Mouse (Mus musculus) mature B cell (primary cell): Measurements from ENCODE around the gene Cluap1.

Source experiments
- in situ Hi-C: fragments of 300-500 bp; cut with MboI; formaldehyde crosslinking; loops from 2 replicates; pipeline ENCODE4 v1.14.3; 2019

Gene Cluap1

DNA sequence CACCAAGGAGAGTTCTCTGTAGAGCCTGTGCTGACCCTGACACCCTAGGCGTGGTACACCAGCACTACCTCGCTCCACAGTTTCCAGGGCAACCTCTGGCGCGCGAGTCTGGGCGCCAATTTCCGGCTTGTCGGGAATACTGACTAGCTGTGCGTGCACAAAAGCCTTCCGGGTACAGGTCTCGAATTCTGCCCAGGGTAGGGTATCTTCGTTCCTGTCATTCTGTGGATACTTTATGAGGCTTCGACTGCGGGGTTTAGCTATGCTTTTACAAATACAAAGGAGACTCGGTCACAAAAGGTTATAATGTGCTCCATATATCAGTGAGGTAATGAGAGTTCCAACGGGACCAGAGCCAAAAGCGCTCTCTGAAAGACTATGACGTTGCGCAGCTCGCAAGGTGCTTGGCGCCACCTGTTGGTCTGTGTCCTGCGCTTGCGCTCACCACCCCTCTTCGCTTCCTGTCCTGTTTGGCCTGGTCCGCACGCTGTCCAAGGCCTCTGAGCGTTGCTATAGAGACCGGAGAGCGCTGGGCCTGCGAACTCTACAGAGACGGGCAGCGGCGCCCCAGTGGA, at the start of gene Cluap1, which contains the start of gene 1700037C18Rik:
TSS of gene Cluap1 (plus strand) at position 265 of the 575 bp plus-strand sequence.
TSS of gene 1700037C18Rik (minus strand) at position 153 of the 575 bp plus-strand sequence.
- in situ Hi-C loops = no loop called here

DNA sequence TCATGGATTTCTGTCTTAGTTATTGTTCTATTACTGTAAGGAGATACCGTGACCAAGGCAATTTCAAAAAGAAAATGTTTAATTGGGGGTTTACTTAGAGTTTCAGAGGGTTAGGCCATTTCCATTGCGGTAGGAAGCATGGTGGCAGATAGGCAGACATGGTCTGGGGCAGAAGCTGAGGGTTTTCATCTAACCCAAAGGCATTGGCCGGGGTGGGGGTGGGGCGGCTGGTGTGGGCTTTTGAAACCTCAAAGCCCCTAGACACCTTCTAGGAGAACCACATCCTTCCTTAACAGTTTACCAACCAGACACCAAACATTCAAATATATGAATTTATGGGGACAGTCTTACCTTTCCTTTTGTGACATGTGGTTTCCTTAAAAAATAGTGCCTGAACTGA, 49.3 kb upstream of the Cluap1 start:
- in situ Hi-C loops = no loop called here

DNA sequence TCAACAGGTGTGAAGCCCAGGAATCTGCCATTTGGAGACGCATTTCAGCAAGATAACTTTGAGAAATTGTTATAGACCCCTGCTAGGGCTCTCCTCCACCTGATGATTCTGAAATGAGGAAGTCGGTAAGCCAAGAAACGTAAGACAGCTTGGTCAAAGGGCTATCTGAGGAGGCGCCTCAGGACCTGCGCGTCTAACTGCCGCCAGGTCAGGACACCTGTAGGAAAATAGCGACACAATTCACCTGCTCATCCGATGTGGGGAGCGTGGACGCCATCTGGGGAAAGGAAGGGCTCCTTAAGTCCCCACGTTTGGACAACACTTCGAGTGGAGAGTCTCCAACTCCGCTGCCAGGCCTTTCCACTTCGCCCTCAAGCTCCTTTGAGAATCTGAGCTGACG, 36.8 kb upstream of the Cluap1 start:
- in situ Hi-C loops = no loop called here

DNA sequence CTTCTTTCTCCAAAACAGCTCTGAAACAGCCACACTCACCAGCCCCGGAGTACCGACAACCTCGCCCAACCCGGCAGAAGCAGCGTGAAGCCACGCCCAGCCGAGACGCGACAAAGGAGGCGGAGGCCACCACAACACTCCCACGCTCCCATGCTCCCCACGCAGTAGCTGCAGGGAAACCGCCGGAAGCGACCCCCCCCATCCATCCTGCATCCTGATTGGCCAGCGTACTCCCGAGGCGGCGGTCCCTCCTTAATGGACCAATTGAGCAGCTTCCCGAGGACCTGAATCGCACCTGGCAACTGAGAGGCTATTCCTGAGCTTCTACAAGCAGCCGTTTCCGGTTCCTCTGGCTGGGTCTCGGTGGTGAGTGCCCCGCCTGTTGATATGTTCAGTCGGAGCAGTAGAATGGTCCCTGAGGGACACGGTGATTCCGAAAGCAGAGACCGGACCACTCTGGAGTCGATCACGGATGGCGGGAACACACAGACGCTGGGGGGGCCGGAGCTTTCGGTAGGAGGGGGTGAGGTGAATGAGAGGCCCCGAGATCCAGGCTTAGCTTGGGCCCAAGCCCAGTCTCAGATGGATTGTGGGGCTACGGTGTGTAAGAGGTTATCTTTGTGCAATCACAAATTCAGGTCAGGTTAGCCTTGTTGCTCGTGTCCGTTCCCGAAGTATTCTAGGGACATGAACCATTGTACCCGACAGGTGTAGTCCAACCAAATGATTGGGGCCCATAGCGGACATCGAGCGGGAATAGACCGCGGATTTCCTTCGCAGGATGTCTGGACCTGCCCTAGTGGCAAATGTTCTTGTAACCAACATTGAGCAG, 36.2 kb upstream of the Cluap1 start, which contains the start of gene Naa60:
TSS of gene Naa60 (plus strand) at position 160 of the 832 bp plus-strand sequence.
- in situ Hi-C loops = no loop called here

DNA sequence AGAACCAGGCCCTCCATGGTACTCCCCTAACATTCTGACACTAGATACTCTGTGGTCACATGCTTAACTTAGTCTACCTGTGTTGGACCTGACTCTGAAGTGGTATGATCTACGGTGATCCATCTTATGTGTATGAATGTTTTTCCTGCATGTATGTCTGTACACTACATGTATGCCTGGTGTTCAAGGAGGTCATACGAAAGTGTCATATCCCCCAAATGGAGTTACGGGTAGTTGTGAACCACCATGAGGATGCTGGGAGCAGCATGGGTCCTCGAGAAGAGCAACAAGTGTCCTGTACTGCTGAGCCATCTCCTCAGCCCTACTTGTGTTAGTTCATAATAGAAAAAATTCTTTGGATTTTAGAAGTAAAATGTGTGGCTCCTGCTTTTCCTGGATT, 32.3 kb upstream of the Cluap1 start:
- in situ Hi-C loops = no loop called here

DNA sequence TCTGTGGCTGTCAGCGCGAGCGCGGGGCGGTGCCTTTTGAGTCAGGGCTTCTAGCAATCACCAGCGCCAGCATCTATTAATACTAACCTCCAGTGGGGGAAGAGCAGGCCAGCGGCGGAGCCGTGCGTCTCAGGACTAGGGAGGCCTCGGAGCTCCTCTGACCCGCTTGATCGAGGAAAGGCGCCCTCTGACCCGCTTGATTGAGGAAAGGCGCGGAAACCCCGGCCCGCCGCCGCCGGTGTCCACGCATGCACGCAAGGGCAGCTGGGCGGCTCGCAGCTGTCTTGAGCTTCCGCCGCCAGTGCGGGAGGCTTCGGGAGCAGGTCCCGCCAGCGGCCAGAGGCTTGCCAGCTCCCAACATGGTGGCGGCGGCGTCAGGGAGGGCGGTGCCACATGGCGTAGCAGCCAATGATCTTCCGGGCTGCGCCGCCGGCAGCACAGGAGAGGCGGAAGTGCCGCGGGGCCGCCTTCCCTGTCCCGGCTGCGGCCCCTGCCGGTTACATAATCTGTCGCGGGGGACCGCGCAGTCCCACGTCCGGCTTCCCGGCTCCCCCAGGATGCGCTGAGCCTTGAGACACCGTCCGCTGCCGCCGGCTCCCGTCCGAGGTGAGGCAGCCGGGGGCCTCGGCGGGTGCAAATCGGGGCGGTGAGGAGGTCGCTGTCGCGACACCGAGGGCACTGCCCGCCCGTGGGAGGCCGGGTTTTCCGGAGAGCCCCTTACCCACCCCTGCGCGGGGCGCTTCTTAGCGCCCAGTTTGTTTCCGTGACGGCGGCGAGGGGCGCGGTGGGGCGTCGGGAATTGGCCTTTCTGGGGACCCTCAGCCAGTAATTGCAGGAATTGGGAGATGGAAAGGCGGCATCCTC, 24.2 kb upstream of the Cluap1 start, which contains the start of the genes Zfp597 and Gm20695:
TSS of gene Zfp597 (minus strand) at position 361 of the 864 bp plus-strand sequence.
TSS of gene Gm20695 (plus strand) at position 448 of the 864 bp plus-strand sequence.
- in situ Hi-C loops = loop anchor here (5.0 kb wide), 1 partner anchor 37 kb away; the partner anchor contains the start of gene Zfp174

DNA sequence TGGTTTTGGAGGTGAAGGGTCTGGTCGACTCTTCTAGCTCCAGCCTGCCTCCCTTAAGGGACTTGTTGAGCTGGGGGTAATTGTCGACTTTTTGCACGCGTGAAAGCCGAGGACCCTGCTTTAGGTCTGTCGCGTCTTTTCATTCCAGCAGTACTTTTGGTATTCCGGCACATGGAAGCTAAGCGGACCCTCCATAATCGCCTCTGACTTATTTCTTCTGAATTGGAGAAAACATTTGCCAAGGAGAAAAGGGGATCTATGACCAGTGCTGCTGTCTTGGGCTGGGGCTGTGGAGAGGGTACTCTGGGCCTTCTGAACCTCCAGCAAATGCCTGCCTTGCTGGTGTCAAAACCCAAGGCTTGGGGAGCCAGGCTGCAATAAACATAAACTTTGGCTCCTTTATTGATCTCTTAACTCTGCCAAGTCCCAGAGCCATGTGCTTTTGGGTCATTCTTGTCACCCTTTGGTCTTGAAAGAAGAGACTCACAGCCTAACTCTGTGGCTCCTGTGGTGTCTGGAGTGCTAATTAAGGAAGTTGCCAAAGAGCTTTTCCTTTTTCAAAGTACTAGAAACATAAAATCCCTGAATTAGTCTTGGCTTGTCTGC, 23.4 kb upstream of the Cluap1 start:
- in situ Hi-C loops = no loop called here

DNA sequence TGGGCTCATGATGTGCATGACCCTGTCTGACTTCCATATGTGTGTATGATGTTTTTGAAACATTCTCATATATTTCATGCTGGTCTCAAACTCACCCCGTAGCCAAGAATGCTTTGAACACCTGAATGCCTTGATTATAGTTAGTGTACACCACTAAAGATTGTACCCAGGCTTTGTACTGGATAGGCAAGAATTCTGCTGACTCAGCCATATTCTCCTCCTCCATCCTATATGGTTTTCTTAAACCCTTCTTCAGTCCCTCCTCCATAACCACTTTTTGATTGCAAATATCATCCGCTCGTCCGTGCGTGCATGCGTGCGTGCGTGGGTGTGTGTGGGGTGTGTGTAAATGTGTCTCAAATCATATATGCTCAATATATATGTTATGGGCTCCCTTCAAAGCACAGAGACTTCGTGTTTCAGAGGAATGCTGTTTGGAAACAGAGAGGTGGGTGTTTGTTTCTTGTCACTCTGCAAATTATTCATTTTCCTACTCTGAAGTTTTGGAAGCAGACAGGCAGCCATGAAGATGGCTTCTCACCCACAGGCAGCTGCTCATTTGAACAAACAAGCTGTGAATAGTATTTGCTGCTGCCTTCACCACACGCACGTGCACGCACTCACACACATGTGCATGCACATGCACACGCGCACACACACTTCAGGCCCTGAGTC, 16.8 kb upstream of the Cluap1 start:
- in situ Hi-C loops = no loop called here

DNA sequence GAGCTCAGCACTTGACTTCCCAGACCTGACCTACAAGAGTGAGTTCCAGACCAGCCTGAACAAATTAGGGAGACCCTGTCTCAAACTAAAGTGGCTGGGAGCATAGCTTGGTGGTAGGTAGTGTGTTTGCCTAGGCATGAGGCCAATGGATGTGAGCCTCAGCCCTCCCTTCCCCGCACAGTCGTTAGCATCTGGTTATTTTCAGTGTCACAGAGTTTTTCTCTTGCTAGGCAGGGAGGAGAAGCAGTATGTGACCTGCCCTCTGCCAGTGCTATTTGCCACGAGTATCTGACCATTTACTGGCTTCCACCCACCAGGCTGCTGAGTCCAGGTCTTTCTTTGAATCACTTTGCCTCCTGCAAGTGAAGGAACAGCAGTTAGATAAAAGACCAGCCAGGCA, 14.9 kb upstream of the Cluap1 start:
- in situ Hi-C loops = no loop called here

DNA sequence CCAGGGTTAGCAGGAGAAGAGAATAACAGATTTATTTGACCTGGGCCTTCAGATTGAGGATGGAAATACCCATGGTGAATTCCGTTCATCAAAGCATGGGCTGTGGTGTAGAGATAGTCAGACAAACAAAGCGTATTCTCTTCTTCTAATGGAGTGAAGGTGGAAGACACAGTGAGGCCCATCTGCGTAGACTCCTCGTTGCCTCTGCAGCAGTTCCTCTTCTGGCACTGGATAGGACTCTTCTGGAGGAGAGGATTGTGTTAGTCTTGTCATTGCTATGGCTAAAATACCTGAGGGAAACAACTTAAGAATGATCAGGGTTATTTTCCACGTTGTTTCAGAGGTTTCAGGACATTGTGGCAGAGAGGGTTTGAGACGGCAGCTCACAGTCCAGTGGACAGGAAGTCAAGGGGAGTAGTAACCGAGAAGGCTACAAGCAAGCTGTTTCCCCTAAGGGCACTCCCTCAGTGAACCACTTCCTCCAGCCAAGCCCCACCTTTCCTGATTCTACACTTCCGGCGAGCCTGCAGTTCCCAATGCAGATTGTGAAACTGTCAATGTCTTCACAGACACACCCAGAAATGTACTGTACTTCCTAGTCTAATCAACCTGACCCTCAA, 13.3 kb upstream of the Cluap1 start:
- in situ Hi-C loops = no loop called here

DNA sequence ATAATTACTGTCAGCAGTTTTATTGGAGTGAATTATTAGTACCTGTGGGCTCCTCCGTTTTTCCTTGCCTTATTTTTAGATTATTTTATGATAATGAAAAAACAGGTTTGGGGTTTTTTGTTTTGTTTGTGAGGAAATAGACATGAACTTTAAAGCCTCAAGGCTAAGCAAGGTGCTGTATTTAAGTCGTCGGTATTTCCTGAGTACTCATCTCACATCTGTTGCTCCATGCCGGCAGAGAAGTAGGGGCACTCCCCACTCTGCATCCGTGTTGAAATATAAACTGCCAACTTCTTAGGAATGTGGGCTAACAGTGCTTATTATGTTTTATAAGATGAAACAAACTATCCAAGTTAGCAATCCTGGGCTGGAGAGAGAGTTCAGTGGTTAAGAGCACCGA, 12.6 kb upstream of the Cluap1 start:
- in situ Hi-C loops = no loop called here

DNA sequence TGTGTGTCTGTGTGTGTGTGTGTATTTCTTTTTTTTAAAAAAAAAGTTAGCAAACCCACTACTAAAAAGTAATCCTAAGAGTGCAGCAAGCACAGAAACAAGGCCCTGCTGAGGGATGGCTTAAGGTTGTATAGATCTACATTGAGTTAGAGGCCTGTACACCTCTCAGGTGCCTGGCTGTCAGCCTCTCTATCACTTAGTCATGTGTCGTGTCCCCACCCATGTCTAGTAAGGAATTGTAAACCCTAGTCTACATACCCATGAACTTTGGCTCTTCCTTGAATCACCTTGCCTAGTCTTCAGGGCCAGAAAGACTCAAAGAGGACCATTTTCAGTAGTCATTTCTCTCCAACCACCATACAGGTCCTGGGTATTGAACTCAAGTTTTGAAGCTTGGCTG, 12.0 kb upstream of the Cluap1 start:
- in situ Hi-C loops = no loop called here

DNA sequence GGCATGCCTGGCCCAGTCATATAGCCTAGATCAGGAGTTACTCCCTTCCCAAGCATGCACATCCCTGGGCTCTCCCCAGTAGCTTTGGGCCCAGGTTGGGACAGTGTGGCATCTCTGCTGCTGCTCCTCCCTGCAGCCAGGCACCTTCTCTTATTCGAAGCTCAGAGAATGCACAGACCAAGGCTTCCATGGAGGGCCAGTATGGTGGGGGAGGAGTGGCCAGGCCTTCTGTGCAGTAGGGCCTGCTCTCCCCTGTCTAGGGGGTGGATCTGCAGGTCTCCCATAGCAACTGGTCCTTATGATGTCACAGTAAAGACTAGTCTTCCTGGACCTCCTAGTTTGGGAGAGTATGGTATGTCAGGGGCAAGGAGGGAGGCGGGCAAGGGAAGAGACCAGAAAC, 1.1 kb upstream of the Cluap1 start:
- in situ Hi-C loops = no loop called here

DNA sequence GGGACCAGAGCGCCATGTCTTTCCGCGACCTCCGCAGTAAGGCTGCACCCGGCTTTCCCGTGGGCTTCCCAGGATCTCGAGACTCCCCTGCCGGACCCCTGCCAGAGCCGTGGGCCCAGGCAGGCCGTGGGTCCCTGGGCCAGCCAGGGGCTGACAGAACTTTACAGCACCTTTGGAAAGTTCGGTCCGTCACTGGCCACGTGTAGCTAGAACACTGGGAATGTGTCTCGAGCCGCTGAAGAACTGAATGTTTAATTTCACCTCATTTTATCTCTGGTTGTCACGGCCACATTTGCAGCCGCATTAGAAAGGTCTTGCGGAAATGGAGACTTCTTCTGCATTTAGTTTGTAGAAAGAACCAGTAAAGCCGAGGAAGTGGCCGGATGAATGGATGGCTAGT, 517 bp downstream of the Cluap1 start:
- in situ Hi-C loops = no loop called here

DNA sequence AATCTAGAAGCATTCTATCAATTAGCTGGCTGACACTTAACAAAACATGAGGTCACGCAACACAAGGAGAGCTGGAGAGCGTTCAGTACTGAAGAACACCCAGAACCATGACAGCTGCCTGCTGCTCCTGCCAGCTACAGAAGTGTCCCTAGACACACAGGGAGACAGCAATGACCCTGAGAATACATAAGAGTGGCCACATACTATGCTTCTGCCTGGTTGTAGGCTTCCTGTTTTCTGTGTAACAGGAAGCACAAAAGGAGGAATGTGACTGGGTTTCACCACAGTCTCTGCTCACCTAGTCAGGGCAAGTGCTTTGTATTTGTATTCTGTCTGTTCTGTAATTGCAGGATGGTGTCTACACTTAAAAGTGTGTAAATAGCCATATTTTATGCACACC, 12.2 kb downstream of the Cluap1 start:
- in situ Hi-C loops = no loop called here

DNA sequence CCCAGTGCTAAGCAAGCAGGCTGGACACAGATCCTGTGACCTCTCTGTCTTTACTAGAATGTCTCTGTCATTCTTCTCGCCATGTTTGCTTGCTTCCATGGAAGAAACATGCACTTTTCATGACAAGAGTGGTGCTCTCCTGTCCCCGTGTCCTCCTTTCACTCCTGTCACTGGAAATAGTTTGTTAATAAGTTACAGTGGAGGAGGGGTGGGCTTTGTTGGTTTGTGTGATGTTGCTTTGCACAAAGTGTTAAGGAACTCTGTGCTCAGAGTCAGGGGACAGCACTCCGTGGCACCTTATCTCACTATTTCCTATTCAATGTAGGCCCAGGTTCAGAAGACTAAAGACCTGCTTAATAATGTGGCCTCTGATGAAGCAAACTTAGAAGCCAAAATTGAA, 14.9 kb downstream of the Cluap1 start:
- in situ Hi-C loops = no loop called here

DNA sequence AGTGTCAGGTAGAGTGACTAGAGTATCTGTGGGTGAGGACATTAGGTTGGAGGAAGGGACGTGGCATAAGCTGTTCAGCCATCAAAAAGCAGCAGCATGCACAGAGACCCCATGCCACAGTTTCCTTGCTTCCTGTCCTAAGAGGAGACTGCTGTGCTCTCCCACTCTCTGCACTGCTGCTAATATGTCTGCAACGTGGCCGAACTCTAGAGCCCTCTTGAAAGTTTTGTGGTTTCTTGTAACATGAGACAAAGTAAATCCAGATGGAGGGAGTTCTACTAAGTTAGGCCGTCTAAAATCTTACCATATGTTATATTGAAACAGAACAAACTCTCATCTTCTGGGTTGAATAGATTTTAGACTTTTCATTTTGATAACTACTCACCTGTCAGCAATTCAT, 15.4 kb downstream of the Cluap1 start:
- in situ Hi-C loops = no loop called here

DNA sequence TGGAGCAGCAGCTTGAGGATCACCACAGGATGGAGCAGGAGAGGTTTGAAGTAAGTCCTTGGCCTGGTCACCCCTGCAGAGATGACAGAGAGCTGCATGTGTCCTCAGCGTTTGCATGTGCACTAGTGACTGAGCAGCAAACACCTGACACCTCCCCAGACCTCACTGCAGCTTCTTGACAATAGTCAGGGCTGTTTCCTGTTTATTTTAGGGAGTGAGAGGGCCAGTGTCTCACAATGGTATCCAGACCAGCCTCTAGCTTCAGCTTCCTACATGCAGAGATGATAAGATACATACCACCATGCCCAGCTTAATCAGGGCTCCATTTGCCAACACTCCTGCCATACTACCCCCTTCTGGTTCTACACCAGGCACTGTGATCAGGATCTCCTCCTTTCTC, 20.0 kb downstream of the Cluap1 start:
- in situ Hi-C loops = no loop called here

DNA sequence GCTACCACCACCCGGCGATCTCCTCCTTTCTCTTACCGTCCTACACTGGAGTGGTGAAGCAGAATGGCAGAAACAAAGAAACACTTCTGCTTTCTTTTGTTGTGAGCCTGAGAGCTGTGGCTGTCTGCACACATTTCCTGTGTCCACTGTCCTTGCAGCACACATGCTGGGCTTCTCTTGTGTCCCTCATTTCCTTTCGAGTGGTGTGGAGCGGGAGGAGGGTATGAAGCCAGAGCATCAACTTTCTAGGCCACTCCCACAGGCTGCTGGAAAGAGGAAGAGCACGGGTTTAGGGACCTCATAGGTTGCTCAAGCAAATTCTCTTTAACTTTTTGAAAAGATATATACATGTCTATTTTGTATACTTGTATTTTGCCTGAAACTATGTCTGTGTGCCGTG, 20.6 kb downstream of the Cluap1 start:
- in situ Hi-C loops = no loop called here

DNA sequence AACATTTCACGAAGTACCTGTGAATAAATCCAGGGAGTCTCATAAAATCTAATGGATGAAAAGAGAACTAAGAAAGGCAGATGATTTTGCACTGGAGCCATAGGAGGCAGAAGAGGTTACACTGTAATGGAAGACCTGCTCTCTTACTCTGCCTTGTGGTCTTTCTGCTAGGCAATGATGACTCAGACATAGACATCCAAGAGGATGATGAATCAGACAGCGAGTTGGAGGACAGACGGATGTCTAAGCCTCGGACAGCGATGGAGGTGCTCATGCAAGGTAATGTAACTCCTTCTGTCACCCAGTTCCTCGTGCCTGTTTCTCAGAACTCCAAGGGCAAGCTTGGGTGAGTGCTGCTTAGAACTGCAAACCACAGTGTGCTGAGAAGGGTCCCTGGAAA, 24.9 kb downstream of the Cluap1 start:
- in situ Hi-C loops = no loop called here

DNA sequence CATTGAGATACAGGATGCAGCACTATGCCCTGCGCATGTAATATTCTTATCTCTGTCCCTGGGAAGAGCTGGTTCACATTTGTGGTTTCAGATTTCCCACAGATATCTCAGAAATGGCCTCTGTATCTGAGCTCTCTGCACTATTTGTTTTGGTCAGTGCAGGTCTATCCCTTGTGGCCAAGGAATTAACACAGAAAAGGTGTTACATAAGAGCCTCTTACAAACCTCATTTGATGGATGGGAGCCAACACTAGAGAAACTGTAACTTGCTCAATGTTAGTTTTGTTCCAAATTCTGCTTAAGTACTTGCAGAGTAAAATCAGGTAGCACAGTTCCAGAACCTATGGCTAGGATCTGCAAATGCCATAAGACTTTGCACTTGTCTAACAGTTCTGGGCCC, 25.5 kb downstream of the Cluap1 start:
- in situ Hi-C loops = no loop called here
